Mouse (Mus musculus): ENCODE data around the gene 3100002H09Rik. TPM values are rescaled to one million over a fixed set of nuclear protein-coding genes. Genes with fewer than 3 reads are reported as not detected.

3100002H09Rik gene
- polyA plus RNA-seq, 3 experiments from 2014 or later: not detected

Other genes starting within 250 kb of the 3100002H09Rik start
- not detected for gene Pou3f1, start 46.0 kb upstream of the 3100002H09Rik start, polyA plus RNA-seq (2017; shearing (Covaris generic))
- gene Utp11, start 82.8 kb upstream of the 3100002H09Rik start, polyA plus RNA-seq (2017; shearing (Covaris generic)): 10 to 100 TPM; 84.4 to 92.4 (median 85.0) TPM
- 10 to 100 TPM in 2 of 3 experiments, 1 to 10 TPM in 1; 8.2 to 15.6 (median 13.5) TPM for gene Fhl3, start 89.9 kb upstream of the 3100002H09Rik start, polyA plus RNA-seq (2017; shearing (Covaris generic))
- 100 to 1,000 TPM; 106 to 117 (median 115) TPM for gene Sf3a3, start 104.0 kb upstream of the 3100002H09Rik start, polyA plus RNA-seq (2017; shearing (Covaris generic))
- 100 to 1,000 TPM in 2 of 3 experiments, 10 to 100 TPM in 1; 93.6 to 120 (median 110) TPM for gene Inpp5b, start 131.0 kb upstream of the 3100002H09Rik start, polyA plus RNA-seq (2017; shearing (Covaris generic))
- gene Mtf1, start 191.3 kb upstream of the 3100002H09Rik start, polyA plus RNA-seq (2017; shearing (Covaris generic)): 10 to 100 TPM; 12.6 to 20.4 (median 16.9) TPM
- gene Yrdc, start 239.9 kb upstream of the 3100002H09Rik start, polyA plus RNA-seq (2017; shearing (Covaris generic)): 1 to 10 TPM; 2.8 to 5.3 (median 5.0) TPM
- 1 to 10 TPM; 4.3 to 4.7 (median 4.4) TPM for gene 1110065P20Rik, start 240.4 kb upstream of the 3100002H09Rik start, polyA plus RNA-seq (2017; shearing (Covaris generic))